Mouse (Mus musculus) ES-E14 (cell line): ENCODE measurements around the gene Grin2b.

Experiments used
- CHD2 ChIP-seq: IDR thresholded peaks from 2 replicates; pipeline ENCODE4 v1.6.1; 2014; ENCODE audit warnings: mild to moderate bottlenecking, low read depth, low read length, inconsistent platforms
- MAFK ChIP-seq: IDR thresholded peaks from 2 replicates; pipeline ENCODE4 v1.6.1; 2014; ENCODE audit warnings: mild to moderate bottlenecking, low read depth, low read length, inconsistent platforms; ENCODE audit not compliant: insufficient read depth
- ZNF384 ChIP-seq: IDR thresholded peaks from 2 replicates; pipeline ENCODE4 v1.6.1; 2012; ENCODE audit warnings: low read depth, low read length, inconsistent platforms

- TF ChIP-seq ZNF384 (no peak), MAFK (no peak), CHD2 (no peak)
Observed at GRCm38 (mm10) chr6:135789603-135790170, 383.6 kb downstream of the Grin2b start.
